Mouse (Mus musculus): Measurements from ENCODE around the gene Bcl3.

Gene Bcl3

DNA sequence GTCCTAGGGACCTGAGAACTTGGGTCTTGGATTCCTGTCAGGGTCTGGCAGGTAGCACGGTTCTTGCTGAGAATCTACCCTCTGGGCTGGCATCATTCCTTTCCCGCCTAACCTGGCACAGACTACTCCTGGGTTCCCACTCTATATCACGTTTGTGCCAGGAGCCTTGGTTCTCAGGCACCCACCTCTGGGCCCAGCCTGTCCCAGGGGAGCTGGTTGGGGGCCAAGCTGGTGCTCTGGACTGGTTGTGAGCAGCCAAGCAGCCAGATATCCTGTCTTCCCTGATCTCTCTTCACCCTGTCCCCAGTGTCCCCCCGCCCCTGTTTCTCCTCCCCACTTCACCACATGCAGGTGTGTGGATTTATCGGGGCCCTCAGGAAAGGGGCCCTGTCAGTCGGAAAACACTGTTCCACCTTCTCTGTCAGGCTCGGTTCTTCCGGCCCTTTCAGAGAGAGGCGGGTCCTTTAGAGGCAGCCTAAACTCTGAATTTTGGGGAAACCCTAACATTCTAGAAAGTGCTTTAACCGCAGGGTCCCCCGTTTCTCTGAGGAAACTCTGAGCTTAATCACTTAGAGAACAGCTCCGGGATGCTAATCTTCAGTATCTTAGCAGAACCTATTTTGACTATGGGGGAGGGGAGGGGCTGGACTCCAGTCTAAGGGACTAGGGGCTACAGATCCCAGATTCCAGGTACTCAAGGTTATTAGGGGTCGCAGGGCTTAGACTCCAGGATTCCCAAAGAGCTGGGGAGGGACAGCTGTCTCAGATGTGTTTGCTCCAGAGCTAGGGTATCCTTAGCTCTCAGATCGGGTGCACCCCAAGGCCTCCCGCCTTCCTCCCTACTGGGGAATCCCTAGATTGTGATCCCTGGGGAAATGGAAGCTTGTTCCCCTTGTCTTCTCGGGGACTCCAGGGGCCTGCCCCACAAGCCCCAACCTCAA is 52.9 kb downstream of the Bcl3 start:
- no peak for DNase-seq (ENCODE audit: low read depth, low spot score)

DNA sequence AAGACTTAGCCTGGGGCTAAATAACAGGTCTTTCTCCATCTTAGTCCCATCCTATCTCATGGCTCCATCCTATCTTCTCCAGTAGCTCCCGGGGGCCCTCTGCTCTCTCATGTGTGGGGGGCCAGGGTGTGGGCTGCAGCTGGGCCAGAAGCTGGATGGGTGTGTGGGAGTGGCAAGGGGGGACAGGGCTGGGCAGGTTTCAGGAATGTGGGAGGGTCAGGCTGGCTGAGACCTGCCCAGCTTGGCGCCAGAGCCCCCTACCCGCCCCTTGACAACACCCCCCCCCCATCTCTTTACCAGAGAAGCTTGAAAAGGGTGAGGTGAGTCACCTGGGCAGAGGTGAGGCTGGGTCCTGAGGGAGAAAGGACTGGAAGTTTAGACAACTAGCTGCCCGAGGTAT is 53.6 kb downstream of the Bcl3 start:
- no peak for DNase-seq (ENCODE audit: low read depth, low spot score)

DNA sequence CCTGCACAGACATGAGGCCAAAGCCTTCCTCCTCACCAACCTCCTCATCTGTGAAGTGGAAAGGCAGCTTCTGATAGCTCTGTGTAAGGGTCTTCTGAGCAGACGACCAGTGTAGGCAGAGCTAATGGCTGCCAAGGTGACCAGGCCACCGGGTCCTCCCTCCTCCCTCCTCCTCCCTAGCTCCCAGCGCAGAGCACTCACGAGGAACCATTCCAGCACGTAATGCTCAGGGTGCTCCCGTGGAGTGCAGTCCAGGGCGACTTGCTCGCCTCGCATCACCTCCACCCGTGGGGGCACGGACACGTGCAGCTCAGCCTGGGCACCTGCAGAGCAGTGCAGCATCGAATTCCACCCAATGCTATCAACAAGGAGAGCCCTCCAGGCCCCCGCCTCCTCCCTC is 54.3 kb downstream of the Bcl3 start:
- no peak for DNase-seq (ENCODE audit: low read depth, low spot score)

DNA sequence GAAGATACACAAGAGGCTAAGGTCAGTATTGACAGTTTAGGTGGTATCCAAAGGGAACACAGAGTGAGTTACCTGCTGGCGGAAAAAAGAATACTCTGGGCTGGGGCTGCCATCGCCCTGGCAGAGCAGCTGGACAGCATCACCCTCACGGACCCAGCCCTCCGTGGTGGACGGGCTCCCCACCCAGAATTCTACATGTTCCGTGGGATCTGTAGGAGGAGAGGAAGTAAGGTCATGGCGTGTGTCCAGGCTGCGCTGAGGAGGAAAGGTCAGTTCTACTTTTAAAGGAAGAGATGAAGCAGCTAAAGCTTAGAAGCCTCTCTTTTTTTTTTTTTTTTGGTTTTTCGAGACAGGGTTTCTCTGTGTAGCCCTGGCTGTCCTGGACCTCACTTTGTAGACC is 58.0 kb downstream of the Bcl3 start:
- no peak for DNase-seq (ENCODE audit: low read depth, low spot score)

DNA sequence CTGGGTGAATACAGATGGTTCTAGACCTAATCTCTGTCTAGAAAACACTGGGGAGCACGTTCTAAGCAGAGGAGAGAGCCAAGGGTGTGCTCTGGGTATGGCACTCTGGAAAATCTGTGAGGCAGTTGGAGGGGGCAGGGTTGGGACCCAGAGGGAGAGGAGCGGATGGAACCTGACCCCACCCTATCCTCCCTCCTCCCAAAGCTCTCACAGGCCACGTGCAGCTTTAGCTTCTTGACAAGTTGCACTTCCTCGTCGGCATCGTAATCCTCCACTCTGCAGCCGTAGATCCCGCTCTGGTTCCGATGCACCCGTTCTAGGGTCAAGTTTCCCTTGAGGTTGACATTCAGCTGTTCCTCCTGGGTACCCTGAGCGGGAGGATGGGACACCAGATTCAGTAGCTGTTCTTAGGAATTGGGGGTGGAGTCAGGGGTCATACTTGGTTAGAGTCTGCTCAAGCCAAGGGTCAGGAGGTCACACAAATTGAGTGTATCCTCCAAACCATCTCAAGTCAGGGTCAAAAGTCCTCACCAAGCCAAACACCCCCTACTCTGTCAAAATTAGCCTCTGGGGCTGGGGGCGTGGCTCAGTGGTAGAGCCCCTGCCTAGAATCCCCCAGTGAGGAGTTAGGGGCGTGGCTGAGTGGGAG is 58.6 kb downstream of the Bcl3 start:
- no peak for DNase-seq (ENCODE audit: low read depth, low spot score)

DNA sequence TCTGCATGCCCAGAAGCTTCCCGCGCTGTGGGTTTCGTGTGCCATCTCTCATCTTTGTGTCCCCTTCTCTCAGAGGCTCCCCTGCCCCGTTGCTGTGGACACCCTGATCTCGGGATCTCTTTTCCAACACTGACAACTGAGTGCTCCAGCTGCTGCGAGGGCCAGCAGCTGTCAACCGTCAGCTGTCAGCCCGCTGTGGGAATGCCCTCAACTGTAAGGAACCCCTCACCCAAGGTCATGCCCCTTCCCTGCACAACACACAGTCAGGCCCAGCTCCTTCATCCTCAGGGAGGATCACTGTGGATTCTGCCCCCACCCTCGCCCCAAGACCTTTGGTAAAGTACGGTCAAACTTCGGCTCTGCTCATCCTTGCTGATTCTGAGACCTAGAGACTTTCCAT is 60.3 kb downstream of the Bcl3 start:
- DNase-seq (ENCODE audit: low read depth, low spot score): no peak

DNA sequence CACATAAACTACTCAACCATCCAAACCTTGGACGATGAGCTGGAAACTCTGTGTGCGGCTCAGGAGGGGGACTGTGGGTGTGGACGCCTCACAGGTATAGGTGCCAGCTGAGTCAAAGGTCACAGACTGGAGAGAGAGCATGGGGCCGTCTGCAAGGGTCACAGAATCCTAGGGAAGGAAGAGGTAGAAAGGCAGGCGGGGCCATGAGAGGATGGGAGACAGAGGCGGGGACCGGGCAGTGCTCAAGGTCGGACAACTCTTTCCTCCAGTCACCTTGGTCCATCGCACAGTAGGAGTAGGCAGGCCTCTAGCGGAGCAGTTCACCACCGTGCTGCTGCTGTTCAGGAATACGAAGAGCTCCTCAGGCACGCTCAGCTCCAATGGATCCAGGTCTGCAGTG is 62.5 kb downstream of the Bcl3 start:
- no peak for DNase-seq (ENCODE audit: low read depth, low spot score)

DNA sequence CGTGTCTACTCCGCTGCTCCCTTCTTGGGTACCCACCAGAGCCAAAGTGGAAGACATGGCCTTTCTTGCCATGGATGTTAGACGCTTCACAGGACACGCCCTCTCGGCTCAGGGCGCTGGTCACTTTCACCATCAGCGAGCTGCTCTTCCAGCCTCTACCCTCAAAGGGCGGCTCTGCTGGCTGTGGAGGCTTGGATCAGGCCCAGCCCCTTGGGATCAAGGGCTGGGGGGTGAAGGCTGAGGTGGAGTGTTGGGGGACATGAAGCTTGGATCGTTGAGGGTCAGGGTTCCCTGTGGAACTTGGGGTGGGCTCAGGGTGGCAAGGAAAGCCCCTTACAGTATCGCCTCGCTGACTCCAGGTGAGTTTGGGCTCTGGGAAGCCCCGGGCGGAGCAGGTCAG is 63.9 kb downstream of the Bcl3 start:
- no peak for DNase-seq (ENCODE audit: low read depth, low spot score)
